Mouse (Mus musculus) hindlimb bud, embryonic 11.5 days (tissue): ENCODE data around the gene Rgs4.

Source experiments
- DNase-seq: peaks from one replicate; pipeline ENCODE4 v3.0.0-alpha.2; 2012; ENCODE audit warnings: low read depth, low spot score; ENCODE audit errors: extremely low spot score

Rgs4 gene

DNA sequence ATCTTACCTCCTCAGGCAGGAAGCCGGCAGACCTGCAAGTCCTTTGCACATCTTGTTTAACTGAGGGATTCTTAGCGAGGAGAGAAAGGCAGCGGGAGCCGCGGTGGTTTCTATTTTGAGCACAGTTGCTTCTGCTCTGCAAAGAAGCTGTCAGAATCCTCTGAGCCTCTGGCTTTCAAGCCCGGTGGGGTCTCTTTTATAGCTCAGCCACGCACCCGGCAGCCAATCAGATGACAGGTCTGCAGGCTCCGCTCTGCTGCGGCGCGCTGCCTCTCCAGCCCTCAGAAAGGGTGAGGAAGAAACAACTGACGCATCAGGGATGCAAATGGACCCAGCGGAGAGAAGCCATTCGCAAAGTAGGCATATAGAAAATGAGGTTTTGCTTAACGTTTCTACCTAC, at the start of gene Rgs4:
TSS of gene Rgs4 (minus strand) at position 170 of the 400 bp plus-strand sequence.
- DNase-seq = no peak

GRCm38 (mm10) chr1:169792437-169792836, 45.0 kb upstream of the Rgs4 start:
- DNase-seq = no peak

DNA sequence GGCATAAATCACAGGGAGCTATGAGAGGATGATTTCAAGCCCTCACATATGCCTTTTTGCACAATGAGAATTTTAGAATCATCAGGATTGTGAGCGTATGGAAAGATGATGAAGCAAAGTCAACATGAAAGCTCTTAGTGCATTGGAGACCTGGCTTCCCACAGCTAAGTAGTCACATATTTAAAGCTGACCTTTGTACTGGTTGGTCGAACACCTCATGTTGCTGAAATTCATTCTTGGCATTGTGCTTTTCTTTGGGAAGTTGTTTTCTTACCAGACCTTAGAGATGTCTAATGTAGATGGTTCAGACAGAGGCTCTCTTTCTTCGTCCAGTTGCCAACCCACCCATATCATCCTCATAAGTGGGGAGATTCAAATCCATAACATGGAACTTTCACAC, 38.5 kb upstream of the Rgs4 start:
- no peak for DNase-seq

GRCm38 (mm10) chr1:169776566-169776965, 29.1 kb upstream of the Rgs4 start:
- DNase-seq = no peak

DNA sequence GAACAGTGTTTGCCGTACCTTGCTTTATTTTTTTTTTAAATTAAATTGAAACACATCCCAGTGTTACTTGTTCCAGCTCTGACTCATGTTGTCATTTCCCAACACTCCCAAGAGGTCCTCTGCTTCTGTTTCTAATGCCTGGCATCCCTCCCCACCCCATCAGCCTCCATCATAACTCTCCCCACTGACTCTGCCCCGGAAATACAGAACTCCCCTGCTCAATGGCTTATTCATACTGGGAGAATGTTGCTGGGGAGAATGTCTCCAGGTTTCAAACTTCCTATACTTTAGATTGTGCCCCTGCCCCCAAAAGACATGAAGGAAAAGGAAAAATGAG, 17.1 kb upstream of the Rgs4 start:
- no peak for DNase-seq

GRCm38 (mm10) chr1:169763858-169764618, 16.6 kb upstream of the Rgs4 start:
- no peak for DNase-seq

DNA sequence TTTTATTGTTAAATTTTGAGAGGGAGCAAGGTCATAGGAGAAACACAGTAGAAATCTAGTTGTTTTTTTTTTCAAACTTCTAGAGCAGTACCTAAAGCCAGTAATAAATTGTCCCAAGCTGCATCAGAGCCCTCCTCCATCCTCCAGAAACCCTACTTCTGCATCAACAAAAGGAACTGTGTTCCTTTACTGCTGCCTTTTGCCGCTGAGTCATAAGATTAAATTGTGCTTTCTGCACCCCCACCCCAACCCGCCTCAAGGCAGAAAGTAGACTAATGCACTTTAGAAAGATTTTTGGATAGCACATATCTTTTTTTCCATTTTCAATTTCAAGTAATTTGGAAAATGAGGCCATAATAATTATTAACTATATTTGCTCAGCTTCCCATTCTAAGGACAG, 15.1 kb upstream of the Rgs4 start:
- no peak for DNase-seq

DNA sequence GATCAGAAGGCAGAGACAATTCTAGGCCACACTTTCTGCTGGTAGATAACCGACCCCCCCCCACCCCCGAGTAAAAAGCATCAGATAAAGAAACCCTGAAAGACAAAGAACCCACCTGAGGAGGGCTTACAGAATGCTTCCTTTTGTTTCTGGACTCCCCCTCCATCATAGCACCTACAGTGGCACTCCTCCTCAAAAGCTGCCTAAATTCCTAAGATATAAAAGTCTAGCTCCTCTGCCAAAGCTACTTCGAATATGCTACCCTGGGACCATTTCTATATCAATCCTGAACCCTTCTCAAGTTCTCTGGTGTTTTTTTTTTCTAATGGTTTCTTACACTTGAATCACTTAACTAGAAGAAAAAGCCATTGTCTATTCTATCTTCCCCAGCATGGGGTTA, 9.1 kb upstream of the Rgs4 start:
- no peak for DNase-seq

- DNase-seq = no peak
Measured at GRCm38 (mm10) chr1:169752395-169752794, 5.0 kb upstream of the Rgs4 start.

DNA sequence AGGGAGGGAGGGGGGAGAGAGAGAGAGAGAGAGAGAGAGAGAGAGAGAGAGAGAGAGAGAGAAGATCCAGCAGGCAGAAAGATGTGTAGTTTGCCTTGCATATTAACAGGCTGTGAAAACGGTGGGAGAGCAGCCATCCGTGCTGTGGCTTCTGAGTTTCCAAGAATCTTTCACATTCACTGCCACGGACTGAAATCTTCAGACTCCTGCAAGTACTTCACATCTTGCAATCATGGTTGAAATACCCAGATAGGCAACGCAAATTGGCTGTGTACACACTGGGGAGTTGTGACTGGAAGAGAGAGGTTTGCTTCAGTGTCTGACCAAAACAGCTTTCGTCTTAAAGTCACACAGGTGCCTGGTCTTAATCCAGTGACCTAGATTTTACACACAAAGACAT, 997 bp upstream of the Rgs4 start:
- DNase-seq = no peak

DNA sequence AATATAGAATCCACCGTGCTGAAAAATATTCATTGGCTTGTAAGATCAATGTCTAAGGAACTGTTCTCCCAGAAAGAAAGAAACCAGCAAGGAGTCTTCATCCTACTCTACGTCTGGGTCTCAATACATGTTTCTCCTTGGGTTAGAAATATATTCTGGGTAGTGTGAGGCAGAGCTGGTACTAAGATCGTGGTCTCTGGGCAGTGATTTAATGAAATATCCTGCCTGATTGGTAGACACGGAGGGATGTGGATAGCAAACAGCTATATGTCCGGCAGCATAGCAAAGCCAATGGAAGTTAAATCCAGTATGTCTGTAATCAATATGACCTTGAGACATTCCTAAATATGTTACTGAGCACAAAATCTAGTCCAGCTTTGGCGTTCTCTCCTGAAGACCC, 460 bp upstream of the Rgs4 start:
- DNase-seq = no peak

- no peak for DNase-seq
Measured at GRCm38 (mm10) chr1:169741147-169741546, 6.3 kb downstream of the Rgs4 start.

- DNase-seq = no peak
Measured at GRCm38 (mm10) chr1:169737231-169737630, 10.2 kb downstream of the Rgs4 start.

- no peak for DNase-seq
Measured at GRCm38 (mm10) chr1:169736139-169736538, 11.3 kb downstream of the Rgs4 start.

DNA sequence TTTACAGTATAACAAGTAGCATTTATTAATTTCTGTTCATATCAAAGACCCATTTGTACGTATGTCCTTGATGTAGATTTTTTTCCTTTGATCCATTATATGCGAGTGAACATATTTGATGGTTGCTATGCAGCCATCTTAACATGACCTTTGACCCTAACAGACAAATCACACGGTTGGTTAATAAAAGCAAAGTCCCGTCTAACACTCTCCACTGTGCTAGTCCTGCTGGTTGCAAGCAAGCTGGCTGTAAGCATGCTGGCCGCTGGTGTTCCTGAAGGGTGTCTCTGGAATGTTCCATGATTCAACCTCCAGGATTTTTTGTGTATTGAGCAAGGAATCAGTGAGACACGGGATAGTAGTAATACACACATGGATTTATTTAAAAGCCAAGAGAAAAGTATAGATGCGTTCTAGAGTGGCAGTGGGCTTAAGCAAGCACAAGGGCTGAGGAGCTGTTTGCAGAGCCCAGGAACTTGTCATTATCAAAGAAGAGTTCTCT, 16.8 kb downstream of the Rgs4 start:
- DNase-seq = no peak

DNA sequence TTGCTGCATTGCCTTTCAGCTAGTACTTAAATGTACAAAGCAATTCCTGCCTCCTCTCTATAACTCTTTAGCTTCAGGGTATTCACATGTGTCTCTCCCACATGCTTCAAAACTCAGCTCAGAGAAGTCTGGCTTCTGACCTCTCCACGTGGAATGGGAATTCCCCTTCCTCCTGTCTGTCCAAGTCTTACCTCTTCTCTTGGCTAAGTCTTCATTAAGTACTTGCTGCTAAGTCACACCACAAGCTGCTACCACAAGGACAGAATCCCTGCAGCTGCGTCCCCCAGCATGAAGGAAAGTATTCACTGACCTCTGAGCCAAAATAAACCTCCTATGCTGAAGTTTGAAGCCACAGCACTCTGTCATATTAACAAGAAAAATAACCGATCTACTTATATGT, 21.1 kb downstream of the Rgs4 start:
- no peak for DNase-seq

GRCm38 (mm10) chr1:169721836-169722235, 25.6 kb downstream of the Rgs4 start:
- no peak for DNase-seq

- DNase-seq = no peak
Measured at GRCm38 (mm10) chr1:169704395-169705087, 42.9 kb downstream of the Rgs4 start.

- no peak for DNase-seq
Measured at GRCm38 (mm10) chr1:169699184-169699583, 48.3 kb downstream of the Rgs4 start.

DNA sequence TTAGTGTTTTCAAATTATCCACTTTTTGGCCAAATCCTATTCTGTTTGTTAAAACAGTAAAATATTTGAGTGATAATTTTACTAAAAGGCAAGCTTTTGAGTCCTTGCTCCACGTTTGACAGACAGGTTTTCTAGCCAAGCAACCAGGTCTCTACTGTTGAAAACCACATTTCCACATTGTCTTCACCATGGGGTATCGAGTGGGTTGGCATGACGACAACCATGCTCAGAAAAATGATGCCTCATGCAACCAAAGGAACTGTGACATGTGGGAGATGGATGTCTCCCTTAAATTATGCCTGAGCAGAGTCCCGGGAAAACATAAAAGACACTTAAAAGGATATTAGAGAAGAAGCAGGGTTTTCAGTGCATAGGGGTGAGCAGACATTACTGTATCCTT, 50.2 kb downstream of the Rgs4 start:
- DNase-seq = no peak

GRCm38 (mm10) chr1:169695356-169695755, 52.1 kb downstream of the Rgs4 start:
- DNase-seq = no peak

DNA sequence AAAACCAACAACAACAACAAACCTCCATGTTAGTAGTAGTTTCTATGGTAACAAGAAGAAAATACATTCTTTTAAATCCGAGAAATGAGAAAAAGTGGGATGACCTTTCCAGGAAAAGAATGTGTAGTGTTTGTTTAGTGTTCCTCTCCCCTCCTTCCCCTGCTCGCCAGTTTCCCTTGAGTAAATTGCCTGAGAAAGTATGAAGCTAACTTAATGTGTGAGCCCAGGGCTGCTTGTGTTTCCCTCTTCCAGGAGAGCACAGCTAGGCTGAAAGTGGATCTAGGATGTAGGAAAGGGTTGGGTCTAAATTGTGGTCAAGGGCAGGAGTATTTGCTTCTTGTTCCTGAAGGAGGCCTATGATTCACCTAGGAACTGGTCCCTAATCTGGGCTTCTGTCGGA, 53.9 kb downstream of the Rgs4 start:
- DNase-seq = no peak

- no peak for DNase-seq
Measured at GRCm38 (mm10) chr1:169693040-169693439, 54.4 kb downstream of the Rgs4 start.
